Mouse (Mus musculus): Measurements from ENCODE around the gene Dab2ip. TPM values are rescaled to one million over a fixed set of nuclear protein-coding genes. Genes with fewer than 3 reads are reported as not detected.

Gene Dab2ip
- polyA plus RNA-seq, 1 experiment from 2014 or later = 44.0 TPM

DNA sequence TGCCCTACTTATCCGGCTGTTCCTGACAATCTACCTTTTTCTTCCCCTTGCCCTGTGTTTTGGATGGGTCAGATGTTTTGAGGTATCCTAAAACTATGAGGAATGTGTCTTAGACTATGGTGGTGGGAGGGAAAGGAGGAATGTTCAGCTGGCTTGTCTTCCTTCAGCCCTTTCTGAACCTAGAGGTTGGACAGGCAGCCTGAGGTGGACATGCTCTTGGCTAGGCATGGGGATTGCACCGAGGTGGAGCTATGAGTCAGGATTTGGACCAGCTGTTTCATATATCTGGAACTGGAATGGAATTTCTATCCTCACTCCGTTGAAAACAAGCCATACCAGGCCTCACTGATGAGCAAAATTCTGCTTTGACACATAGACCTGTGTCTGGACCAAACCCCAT lies 115.9 kb downstream of the Dab2ip start:
- Histone ChIP-seq H3K27me3 (no peaks in the 10 kb centered on the region), H3K4me1 (replicated peaks) (peaks cover 100% of the 10 kb centered on the region), H3K27ac (0 out of 2 replicates have a peak overlapping the region, but pooled peaks have one; percentile 2), H3K9me3 (replicated peaks) (no peaks in the 10 kb centered on the region), H3K9ac (no peak overlapping the region), H3K4me2 (no peak overlapping the region), H3K36me3 (no peaks in the 10 kb centered on the region; the same call in 1 of the 2 replicates), H3K4me3 (no peak overlapping the region)
- ATAC-seq (replicated peaks; ENCODE audit: insufficient number of reproducible peaks, insufficient read depth, low FRiP score, low read depth) = no peak
- WGBS = 36% methylated on average over 3 of the region's 3 CpGs

- Histone ChIP-seq H3K4me2 (no peak overlapping the region), H3K4me1 (replicated peaks) (peaks cover 100% of the 10 kb centered on the region), H3K27ac (no peak overlapping the region), H3K36me3 (no peaks in the 10 kb centered on the region; the same call in 1 of the 2 replicates), H3K9ac (no peak overlapping the region), H3K27me3 (no peaks in the 10 kb centered on the region), H3K9me3 (replicated peaks) (no peaks in the 10 kb centered on the region), H3K4me3 (no peak overlapping the region)
- WGBS = 74% methylated on average over 5 of the region's 5 CpGs
- ATAC-seq (replicated peaks; ENCODE audit: insufficient number of reproducible peaks, insufficient read depth, low FRiP score, low read depth) = no peak
Observed at GRCm38 (mm10) chr2:35674431-35674830, 116.4 kb downstream of the Dab2ip start.

DNA sequence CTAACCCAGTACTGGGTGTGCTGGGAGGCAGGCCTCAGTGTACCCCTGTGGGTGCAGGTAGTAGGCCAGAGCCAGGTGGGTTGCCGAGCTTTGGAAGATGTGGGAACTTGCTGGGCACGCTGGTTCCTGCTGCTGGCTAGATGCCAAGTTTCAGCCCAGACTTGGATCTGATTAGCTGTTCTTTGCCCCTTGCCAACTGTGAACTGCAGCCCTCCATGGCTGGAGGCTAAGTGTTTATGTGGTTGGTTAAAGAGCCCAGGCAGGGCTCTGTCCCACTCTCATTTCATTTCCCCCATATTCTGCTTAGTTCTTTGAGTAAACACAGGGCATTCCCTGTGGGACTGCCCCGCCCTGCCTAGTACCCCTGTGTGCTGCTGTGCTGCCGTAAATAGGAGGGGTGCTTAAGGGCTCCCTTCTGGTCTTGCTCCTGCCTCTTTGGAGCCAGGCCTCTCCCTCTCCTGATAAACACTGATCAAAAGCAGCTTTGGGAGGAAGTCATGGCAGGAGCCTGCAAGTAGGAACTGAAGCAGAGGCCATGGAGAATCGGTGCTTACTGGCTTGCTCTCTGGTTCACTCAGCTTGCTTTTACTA lies 118.1 kb downstream of the Dab2ip start:
- Histone ChIP-seq H3K4me2 (peak overlapping the region; percentile 19; the same call in 1 of the 2 replicates), H3K27me3 (no peaks in the 10 kb centered on the region), H3K9ac (0 out of 2 replicates have a peak overlapping the region, but pooled peaks have one; percentile 24), H3K27ac (peak overlapping the region; percentile 87), H3K9me3 (replicated peaks) (no peaks in the 10 kb centered on the region), H3K36me3 (no peaks in the 10 kb centered on the region), H3K4me3 (no peak overlapping the region), H3K4me1 (replicated peaks) (peaks cover 100% of the 10 kb centered on the region)
- ATAC-seq (replicated peaks; ENCODE audit: insufficient number of reproducible peaks, insufficient read depth, low FRiP score, low read depth) = no peak
- 26% methylated on average over 5 of the region's 5 CpGs for WGBS

- ATAC-seq (replicated peaks; ENCODE audit: insufficient number of reproducible peaks, insufficient read depth, low FRiP score, low read depth) = no peak
- Histone ChIP-seq H3K4me1 (replicated peaks) (peaks cover 99% of the 10 kb centered on the region), H3K9ac (0 out of 2 replicates have a peak overlapping the region, but pooled peaks have one; percentile 23), H3K36me3 (no peaks in the 10 kb centered on the region), H3K9me3 (replicated peaks) (no peaks in the 10 kb centered on the region), H3K27ac (peak overlapping the region; percentile 87), H3K27me3 (no peaks in the 10 kb centered on the region), H3K4me2 (no peak overlapping the region), H3K4me3 (no peak overlapping the region)
- WGBS = 30% methylated on average over 8 of the region's 8 CpGs
Observed at GRCm38 (mm10) chr2:35677855-35678254, 119.8 kb downstream of the Dab2ip start.

DNA sequence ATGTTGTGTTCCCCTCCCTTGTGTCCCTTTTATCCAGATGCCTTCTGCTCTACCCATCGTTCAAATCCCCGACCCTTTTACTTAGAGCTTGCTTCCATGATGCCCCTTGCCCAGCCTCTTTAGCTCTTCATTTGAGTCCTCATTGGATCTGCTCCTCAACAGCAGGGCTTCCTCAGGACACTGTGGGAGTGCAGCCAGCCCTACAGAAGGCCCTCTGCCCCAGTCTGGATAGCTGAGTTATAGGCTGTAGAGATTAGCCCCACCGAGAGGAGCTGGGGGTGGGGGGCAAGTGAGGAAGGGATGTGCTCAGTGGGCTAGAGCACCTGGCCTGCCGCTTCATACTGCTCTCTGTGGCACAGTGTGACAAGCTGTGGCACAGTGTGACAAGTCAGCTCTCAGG lies 120.4 kb downstream of the Dab2ip start:
- H3K4me1 ChIP-seq (replicated peaks) = peaks cover 99% of the 10 kb centered on the region
- 32% methylated on average over 4 of the region's 4 CpGs for WGBS
- H3K27me3 ChIP-seq = no peaks in the 10 kb centered on the region
- H3K4me3 ChIP-seq = no peak overlapping the region
- ATAC-seq (replicated peaks; ENCODE audit: insufficient number of reproducible peaks, insufficient read depth, low FRiP score, low read depth) = no peak
- H3K9ac ChIP-seq = no peak overlapping the region
- no peaks in the 10 kb centered on the region for H3K36me3 ChIP-seq
- H3K27ac ChIP-seq = peak overlapping the region; percentile 87
- no peaks in the 10 kb centered on the region for H3K9me3 ChIP-seq (replicated peaks)
- no peak overlapping the region for H3K4me2 ChIP-seq

DNA sequence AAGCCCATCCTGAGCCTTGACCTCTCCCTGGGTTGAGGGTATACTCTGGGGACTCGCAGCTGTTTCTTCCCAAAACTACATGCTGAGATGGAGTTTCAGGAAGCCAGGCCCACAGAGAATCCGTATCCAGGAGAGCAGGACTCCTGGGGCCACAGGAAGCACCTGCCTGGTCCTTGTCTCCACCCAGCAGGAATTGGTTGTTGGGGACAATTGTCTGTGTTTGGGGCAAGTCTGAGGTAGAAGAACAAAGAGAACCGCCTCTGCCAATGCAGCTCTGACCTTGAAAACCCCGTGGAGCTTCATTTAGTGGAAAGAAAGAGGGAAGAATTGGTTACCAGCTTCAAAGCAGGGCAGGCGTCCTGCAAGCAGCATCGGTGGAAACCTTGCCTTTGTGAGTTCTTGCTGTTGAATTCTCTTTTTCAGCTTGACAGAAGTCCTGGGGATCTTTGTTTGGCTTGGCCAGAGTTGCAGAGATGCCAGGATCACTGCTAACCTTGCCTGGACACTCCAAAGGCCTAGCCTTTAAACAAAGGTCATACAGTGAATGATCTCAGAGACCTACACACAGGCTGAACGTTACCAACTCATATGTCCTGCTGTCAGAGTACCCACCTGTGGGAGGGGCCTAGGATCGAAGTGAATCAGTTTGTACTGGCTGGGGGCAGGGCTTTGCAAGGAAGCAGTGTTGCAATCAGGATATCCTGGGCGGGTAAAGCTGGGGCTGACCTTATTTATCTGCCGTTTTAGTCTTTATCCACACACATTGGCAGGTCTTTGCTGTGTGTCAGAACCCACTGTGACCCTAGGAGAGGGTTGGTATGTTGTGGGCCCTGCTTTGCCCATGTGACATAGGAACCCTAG lies 122.0 kb downstream of the Dab2ip start:
- H3K27ac ChIP-seq = peak overlapping the region; percentile 87
- 36% methylated on average over 10 of the region's 10 CpGs for WGBS
- no peak overlapping the region for H3K4me3 ChIP-seq
- H3K27me3 ChIP-seq = no peaks in the 10 kb centered on the region
- no peak overlapping the region; the same call in 1 of the 2 replicates for H3K4me2 ChIP-seq
- no peaks in the 10 kb centered on the region for H3K9me3 ChIP-seq (replicated peaks)
- H3K36me3 ChIP-seq = no peaks in the 10 kb centered on the region
- 0 out of 2 replicates have a peak, but pooled peaks have one; percentile 14 for ATAC-seq (replicated peaks; ENCODE audit: insufficient number of reproducible peaks, insufficient read depth, low FRiP score, low read depth)
- H3K4me1 ChIP-seq (replicated peaks) = peaks cover 99% of the 10 kb centered on the region
- H3K9ac ChIP-seq = no peak overlapping the region

DNA sequence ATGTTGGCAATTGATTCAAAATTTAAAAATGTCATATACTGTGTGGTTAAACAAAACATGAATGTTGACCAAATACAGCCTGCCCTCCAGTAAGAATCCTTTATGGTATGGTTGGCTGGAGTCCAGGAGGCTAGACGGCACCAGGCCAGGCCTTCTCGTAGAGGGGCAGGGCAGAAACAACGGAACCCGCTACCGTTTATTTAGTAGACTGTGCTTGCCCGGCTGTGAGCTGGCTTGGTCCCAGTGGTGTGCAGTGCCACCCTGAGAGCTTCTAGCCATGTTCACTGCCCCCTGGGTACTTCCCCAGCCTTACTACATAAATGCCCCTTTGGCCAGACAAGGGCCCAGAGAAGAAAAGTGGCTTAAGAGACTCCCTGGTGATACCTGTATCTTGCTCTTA lies 122.8 kb downstream of the Dab2ip start:
- Histone ChIP-seq H3K4me3 (no peak overlapping the region), H3K4me2 (no peak overlapping the region; the same call in 1 of the 2 replicates), H3K36me3 (no peaks in the 10 kb centered on the region), H3K9me3 (replicated peaks) (no peaks in the 10 kb centered on the region), H3K27me3 (no peaks in the 10 kb centered on the region), H3K9ac (no peak overlapping the region), H3K27ac (peak overlapping the region; percentile 87), H3K4me1 (replicated peaks) (peaks cover 98% of the 10 kb centered on the region)
- WGBS = 14% methylated on average over 6 of the region's 6 CpGs
- ATAC-seq (replicated peaks; ENCODE audit: insufficient number of reproducible peaks, insufficient read depth, low FRiP score, low read depth) = peak; percentile 34; the same call in 1 of the 2 replicates

- H3K27ac ChIP-seq = peak overlapping the region; percentile 90
- H3K4me3 ChIP-seq = no peak overlapping the region
- H3K27me3 ChIP-seq = no peaks in the 10 kb centered on the region
- H3K9ac ChIP-seq = no peak overlapping the region
- peak overlapping the region; percentile 31 for H3K4me2 ChIP-seq
- ATAC-seq (replicated peaks; ENCODE audit: insufficient number of reproducible peaks, insufficient read depth, low FRiP score, low read depth) = peak; percentile 63
- H3K36me3 ChIP-seq = no peaks in the 10 kb centered on the region
- 11% methylated on average over 3 of the region's 3 CpGs for WGBS
- H3K9me3 ChIP-seq (replicated peaks) = no peaks in the 10 kb centered on the region
- peaks cover 98% of the 10 kb centered on the region for H3K4me1 ChIP-seq (replicated peaks)
Observed at GRCm38 (mm10) chr2:35684005-35684404, 125.9 kb downstream of the Dab2ip start.

DNA sequence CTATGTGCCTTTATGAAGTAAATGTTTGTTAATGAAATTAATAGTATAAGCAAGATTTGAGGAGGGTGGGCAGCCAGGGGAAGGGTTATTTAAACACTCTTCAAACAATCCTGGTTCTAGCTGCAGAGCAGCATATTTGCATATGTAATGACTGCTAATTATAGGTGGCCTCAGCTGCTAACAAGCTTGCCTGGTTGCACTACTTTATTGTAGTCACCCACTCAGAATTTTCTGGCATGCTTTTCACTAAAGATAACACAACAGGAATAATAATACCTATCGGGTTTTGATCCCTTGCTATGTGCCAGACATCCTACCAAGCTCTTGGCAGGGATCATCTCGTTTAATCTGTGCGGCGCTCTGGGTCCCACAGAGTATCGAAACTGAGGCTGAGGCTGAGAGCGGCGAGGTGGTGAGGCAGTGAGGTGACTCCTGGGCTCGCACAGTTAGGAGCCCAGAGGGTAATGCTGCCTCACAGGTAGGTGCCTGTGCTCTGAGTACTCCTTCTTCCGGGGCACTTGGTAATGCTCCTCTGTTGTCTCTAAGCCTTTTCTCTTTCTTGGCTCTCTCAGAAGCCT lies 126.8 kb downstream of the Dab2ip start:
- Histone ChIP-seq H3K27me3 (no peaks in the 10 kb centered on the region), H3K27ac (peak overlapping the region; percentile 90), H3K4me1 (replicated peaks) (peaks cover 98% of the 10 kb centered on the region), H3K9ac (no peak overlapping the region), H3K4me2 (peak overlapping the region; percentile 31; the same call in 1 of the 2 replicates), H3K9me3 (replicated peaks) (no peaks in the 10 kb centered on the region), H3K4me3 (no peak overlapping the region), H3K36me3 (no peaks in the 10 kb centered on the region)
- no peak for ATAC-seq (replicated peaks; ENCODE audit: insufficient number of reproducible peaks, insufficient read depth, low FRiP score, low read depth)
- WGBS = 37% methylated on average over 9 of the region's 9 CpGs

- Histone ChIP-seq H3K4me1 (replicated peaks) (peaks cover 98% of the 10 kb centered on the region), H3K36me3 (no peaks in the 10 kb centered on the region), H3K27ac (no peak overlapping the region), H3K9ac (no peak overlapping the region), H3K9me3 (replicated peaks) (no peaks in the 10 kb centered on the region), H3K4me2 (no peak overlapping the region), H3K27me3 (no peaks in the 10 kb centered on the region), H3K4me3 (no peak overlapping the region)
- 67% methylated on average over 7 of the region's 7 CpGs for WGBS
- no peak for ATAC-seq (replicated peaks; ENCODE audit: insufficient number of reproducible peaks, insufficient read depth, low FRiP score, low read depth)
Observed at GRCm38 (mm10) chr2:35686104-35686503, 128.0 kb downstream of the Dab2ip start.

- Histone ChIP-seq H3K9me3 (replicated peaks) (no peaks in the 10 kb centered on the region), H3K9ac (no peak overlapping the region), H3K27me3 (no peaks in the 10 kb centered on the region), H3K4me1 (replicated peaks) (peaks cover 99% of the 10 kb centered on the region), H3K36me3 (no peaks in the 10 kb centered on the region), H3K27ac (peak overlapping the region; percentile 47; the same call in 1 of the 2 replicates), H3K4me3 (no peak overlapping the region), H3K4me2 (no peak overlapping the region)
- no peak for ATAC-seq (replicated peaks; ENCODE audit: insufficient number of reproducible peaks, insufficient read depth, low FRiP score, low read depth)
- 61% methylated on average over 5 of the region's 5 CpGs for WGBS
Observed at GRCm38 (mm10) chr2:35687557-35688070, 129.5 kb downstream of the Dab2ip start.

All from heart, embryonic 15.5 days (tissue).